Mouse (Mus musculus) retina, embryonic 14.5 days (tissue): Measurements from ENCODE around the gene Etfa.

ENCODE experiments used
- DNase-seq: peaks from one replicate; pipeline ENCODE4 v3.0.0-alpha.2; 2015; ENCODE audit warnings: low spot score

The Etfa gene

GRCm38 (mm10) chr9:55512027-55512543, at the start of gene Etfa:
Etfa (minus strand) TSS chr9:55512243.
- DNase-seq: peak; percentile 97

- DNase-seq: no peak
Observed at GRCm38 (mm10) chr9:55560960-55561359, 48.9 kb upstream of the Etfa start.

GRCm38 (mm10) chr9:55554986-55555385, 42.9 kb upstream of the Etfa start:
- DNase-seq: no peak

- DNase-seq: peak; percentile 42
Observed at GRCm38 (mm10) chr9:55549302-55549890, 37.4 kb upstream of the Etfa start.

- DNase-seq: no peak
Observed at GRCm38 (mm10) chr9:55548871-55549270, 36.8 kb upstream of the Etfa start.

- DNase-seq: peak; percentile 69
Observed at GRCm38 (mm10) chr9:55546176-55547010, 34.4 kb upstream of the Etfa start.

GRCm38 (mm10) chr9:55545556-55546175, 33.6 kb upstream of the Etfa start:
- peak; percentile 41 for DNase-seq

- DNase-seq: peak; percentile 59
Observed at GRCm38 (mm10) chr9:55544861-55545555, 33.0 kb upstream of the Etfa start.

GRCm38 (mm10) chr9:55543703-55544401, 31.8 kb upstream of the Etfa start:
- DNase-seq: peak; percentile 61

- peak; percentile 40 for DNase-seq
Observed at GRCm38 (mm10) chr9:55543336-55543702, 31.3 kb upstream of the Etfa start.

GRCm38 (mm10) chr9:55542366-55543325, 30.6 kb upstream of the Etfa start:
- peak; percentile 45 for DNase-seq

GRCm38 (mm10) chr9:55541681-55542365, 29.8 kb upstream of the Etfa start:
- DNase-seq: peak; percentile 65

- peak; percentile 91 for DNase-seq
Observed at GRCm38 (mm10) chr9:55540888-55541287, 28.8 kb upstream of the Etfa start.

- no peak for DNase-seq
Observed at GRCm38 (mm10) chr9:55540391-55540770, 28.3 kb upstream of the Etfa start.

- DNase-seq: peak; percentile 55
Observed at GRCm38 (mm10) chr9:55539661-55540390, 27.8 kb upstream of the Etfa start.

GRCm38 (mm10) chr9:55539006-55539405, 27.0 kb upstream of the Etfa start:
- no peak for DNase-seq

GRCm38 (mm10) chr9:55538377-55538776, 26.3 kb upstream of the Etfa start, which contains the start of gene Isl2:
Isl2 (plus strand) TSS chr9:55538672.
- DNase-seq: peak; percentile 19

- peak; percentile 83 for DNase-seq
Observed at GRCm38 (mm10) chr9:55535907-55536306, 23.9 kb upstream of the Etfa start.

GRCm38 (mm10) chr9:55525716-55526115, 13.7 kb upstream of the Etfa start:
- DNase-seq: no peak
